Mouse (Mus musculus) frontal cortex, postnatal 25 days (tissue): ENCODE measurements around the gene Inpp5a.

Source experiments
- DNase-seq, 2 experiments: peaks; one replicate each; pipeline ENCODE4 v3.0.0; 2022; ENCODE audit warnings: low spot score in 2 of 2

Inpp5a gene

DNA sequence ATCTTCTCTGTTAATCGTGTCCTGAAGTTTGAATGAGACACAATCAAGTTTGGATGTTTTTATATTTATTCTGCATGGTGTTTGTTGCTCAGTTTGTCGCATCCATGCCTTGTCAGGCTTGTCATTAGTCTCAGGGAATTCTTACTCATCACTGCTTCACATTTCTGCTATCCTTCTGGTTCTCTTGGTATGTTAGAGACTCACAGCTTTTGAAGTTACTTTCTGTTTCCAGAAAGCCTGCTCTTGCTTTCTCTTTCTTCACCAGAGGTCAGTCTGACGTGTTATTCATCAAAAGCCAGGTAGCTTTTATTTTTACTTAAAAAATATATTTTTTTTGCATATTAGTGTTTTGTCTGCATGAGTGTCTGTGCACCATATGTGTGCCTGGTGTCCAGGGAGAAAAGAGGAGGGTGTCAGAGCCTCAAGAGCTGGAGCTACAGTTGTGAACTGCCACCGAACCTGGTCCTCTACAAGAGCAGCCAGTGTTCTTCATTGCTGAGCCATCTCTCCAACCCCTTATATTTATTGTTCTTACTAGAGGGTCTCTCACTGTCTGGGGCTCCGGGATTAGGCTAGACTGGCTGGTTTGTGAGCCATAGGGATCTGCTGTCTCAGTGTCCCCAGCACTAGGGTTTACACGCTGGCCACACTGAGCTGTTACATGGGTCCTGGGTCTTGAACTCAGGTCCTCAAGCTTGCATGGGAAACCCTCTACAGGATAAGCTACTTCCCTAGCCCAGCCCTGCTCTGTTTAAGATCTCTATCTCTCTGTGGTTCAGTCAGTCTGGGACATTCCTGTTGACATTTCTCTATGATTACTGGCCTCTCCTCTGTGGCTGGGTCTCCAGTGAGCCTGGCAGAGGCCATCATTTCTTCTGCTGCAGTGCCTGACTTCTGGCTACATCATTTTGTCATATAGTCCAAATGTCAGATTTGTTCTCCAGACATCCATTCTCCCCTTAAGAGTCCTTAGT, 51.3 kb downstream of the Inpp5a start:
- no peak for DNase-seq

DNA sequence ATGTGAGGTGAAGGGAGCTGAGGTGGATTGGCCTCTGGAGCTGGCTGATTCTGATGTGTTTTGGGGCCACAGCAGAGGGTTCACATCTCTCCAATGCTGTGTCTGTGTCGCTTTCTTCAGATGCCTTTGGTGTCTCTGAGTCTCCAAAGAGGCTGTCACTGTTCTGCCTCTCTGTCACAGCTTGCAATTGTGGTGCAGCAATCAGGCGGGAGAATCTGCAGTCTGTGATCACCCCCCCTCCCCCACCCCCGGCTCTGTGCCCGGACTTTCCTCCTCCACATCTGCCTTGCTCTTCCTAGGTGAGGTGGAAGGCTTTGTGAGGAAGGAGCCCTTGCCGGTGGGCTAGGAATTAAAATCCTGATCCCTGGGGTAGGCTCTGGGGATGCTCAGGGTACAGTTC, 52.1 kb downstream of the Inpp5a start:
- no peak for DNase-seq

DNA sequence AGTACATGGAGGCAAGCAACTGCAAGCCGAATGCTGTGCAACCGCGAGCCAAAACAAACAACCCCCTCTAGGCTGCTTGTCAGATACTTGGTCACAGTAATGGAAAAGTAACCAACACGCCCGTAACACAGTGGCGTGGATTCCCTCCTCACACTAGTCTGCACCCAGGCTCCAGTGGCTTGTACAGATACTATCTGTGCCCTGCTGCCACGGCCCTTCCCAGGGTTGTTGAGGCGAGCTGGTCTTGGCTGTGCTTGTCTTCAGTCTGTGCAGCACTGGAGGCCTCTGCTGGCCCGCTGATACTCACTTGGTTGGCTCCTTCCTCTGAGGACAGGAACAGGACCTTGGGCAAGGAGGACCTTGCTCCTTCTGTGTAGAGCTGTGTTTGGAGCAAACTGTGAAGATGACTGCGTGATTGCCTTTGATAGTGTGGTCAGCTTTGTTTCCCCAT, 52.9 kb downstream of the Inpp5a start:
- DNase-seq, result no peak

DNA sequence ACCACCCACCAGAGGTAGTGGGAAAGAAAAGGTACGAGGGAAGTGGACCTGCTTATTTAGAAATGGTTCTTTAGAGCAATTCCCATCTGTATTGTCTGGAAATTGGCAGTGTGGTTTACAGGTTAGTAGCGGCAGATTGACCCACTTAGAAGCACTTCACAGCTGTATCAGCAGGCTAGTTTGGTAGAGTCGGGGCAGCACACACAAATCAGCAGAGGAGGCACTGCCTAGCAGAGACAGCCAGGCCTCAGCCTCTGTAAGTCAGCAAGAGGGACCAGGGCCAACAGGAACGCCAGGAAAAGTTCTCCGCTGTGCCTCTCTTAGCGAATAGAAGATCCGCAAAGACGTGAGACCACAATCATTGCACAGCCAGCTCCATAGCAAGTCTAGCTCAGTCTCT, 56.7 kb downstream of the Inpp5a start:
- no peak for DNase-seq

DNA sequence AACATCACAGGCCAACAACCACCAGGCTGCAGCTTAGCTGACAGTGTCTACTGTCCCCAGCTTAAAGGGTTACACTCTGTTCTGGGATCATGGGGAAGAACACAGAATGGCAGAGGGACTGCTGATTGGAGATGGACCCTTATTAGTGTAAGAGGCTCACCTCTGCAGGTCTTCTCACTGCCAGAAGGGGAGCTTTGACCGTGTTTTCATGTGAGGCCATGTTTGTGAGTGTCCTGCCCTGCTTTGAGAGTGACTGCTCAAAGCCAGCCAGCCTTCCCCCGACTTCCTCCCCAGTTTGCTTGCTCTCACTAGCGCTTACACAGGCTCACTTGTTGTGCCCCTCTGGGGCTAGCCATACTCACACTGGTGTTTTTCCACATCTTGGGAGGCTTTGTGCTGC, 58.5 kb downstream of the Inpp5a start:
- DNase-seq, result no peak

DNA sequence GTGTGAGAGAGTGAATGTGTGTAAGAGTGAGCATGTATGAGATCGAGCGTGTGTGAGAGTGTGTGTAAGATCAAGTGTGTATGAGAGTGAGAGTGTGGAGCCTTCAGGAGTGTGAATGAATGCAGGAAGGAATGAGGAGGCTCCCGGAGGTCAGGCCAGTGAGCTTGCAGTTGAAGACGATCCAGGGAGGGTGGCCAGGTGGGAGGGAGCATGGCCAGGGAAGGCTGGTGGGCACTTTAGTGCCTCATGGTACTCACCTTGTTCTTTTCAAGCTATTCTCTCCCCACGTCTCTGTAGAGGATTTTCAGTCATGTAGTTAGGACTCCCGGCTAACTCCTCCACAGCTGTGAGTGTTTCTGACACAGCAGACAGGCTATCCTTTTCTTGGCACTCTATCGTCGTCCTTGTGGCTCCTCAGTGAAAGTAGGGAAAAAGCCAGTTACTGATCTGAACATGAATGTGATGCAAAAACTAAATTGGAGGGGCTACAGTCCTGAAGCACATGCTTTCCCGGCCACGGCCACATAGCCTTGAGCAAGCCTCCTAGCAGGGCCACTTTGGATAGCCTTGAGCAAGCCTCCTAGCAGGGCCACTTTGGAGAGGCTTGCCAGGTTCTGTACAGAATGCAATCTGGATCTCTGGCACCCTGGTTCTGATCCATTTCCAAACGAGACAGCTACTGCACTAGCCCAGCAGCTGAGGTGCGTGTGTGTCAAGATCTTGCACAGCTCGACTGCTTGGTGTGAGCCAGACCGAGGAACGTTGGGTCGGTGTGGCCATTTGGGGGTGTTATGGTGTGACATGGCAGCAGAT, 61.5 kb downstream of the Inpp5a start:
- DNase-seq, result no peak

DNA sequence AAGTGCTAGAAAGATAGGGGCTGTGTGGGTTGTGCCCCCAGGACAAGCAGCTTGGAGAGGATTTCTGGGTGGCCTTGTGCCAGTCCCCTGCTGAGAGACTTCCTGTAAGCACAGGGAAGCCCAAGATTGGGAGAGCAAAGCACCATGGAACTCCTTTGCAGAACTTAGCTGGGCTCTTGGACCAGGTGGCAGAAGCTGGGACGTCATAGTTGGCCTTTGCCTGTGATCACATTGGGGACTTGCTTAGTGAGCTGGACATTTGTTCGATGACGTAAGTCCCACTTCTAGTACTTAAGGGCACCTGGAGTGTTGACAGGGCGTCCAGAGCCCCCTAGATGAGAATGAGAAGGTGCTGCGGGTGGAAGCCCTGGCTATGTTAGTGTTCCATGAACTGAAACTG, 62.8 kb downstream of the Inpp5a start:
- no peak for DNase-seq

DNA sequence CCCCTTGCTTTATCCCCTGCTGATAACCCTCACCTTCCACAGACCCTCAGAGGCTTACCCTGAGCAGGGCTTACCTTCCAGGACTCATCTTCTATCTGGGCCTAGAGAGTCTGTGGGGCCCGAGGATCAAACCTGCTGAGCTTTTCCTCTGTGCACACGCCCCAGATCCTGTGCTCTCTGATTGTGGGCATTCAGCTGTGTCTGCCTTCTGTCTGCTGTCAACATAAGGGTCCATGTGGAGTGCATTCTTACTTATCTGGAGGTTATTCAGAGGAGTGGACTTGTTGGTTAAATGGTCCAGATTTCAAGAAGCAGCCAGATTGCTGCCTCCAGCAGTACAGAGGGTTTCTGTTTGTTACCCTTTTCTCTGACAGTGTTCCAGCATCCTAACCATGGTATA, 63.3 kb downstream of the Inpp5a start:
- DNase-seq, result no peak

DNA sequence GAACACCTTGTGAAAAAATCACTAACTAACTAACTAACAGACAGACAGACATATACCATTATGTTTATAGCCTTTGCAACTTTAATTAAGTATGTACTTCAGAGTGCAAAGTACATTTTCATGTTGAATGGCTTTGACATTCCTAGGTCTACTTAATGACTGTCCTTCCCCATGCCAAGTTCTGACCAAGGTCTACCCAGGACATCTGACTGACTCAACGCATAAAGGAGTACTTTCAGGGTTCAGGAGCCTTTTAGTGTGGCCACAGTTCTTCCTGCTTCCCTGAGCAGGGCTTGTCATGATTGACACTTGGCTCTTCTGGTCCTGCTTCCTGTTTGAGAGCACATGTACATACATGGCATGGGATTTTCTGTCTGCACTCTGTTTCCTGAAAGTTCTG, 64.3 kb downstream of the Inpp5a start:
- no peak for DNase-seq

DNA sequence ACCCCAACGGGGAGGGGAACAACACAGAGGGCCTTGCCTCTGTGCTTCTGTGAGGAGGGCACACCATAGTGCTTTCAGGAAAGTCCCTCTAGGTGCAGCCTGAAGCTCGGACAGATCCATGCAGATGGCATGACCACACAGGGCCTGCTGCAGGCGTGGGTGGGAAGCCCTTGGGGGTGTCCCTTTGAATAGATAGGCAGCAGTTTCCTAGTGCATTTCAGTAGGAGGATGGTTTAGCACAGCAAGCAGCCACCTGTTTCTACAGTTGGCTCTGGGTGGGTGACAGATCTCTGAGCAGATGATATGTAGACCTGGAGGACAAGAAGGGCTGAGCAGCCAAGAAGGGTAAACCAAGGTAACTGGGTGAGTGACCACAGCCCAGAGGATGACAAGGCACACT, 65.4 kb downstream of the Inpp5a start:
- no peak for DNase-seq

DNA sequence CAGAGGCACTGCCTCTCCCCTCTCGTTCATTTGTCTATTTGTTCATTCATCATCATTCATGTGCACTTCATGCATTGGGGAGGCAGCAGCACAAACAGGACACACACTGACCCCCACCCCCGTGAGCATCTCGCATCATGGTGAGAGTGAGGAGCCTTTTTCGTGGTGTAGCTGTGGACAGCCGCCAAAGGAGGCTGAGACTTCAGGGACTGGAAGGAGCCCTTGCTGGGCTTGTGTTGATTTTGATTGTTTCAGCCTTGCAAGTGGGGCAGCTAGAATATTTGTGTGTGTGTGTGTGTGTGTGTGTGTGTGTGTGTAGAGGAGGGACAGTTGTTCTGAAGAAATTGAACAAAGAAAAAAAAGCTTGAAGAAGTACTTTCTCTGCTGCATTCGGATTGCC, 67.8 kb downstream of the Inpp5a start:
- DNase-seq, result no peak

DNA sequence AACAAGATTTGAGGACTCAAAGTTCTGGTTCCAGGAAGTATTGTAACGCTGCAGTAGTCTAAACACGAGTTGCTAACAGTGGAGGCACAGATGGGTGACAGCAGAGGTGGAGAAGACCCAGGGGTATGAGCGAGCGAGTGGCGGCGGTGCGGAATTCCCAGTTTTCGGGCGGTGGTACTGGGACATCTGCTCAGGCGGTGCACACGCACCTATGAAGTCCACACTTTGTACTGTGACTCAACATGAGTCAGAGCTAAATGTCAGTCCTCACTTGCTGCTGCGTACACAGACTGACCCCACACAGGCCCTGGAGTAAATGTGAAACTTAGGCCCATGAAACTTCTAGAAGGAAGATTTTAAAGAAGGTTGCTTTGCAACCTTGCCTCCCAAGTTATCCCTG, 72.4 kb downstream of the Inpp5a start:
- no peak for DNase-seq

DNA sequence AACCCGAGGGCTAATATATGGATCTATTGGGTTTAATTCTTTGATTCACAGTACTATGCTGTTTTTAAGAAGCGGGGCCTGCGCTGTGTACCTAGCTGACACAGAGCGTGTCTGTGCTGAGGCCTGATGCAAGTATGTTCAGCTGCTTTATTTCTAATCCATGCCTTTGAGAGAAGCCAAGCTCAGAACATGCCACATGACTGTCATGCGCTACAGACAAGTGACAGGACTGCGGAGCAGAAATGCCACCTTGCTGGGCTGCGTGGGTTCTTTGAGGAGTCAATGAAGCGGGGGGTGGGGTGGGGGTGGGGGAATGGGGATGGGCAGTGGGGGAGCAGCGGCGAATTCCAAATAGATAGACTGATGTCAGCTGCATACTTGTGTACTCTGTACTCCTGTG, 73.2 kb downstream of the Inpp5a start:
- DNase-seq, result no peak

DNA sequence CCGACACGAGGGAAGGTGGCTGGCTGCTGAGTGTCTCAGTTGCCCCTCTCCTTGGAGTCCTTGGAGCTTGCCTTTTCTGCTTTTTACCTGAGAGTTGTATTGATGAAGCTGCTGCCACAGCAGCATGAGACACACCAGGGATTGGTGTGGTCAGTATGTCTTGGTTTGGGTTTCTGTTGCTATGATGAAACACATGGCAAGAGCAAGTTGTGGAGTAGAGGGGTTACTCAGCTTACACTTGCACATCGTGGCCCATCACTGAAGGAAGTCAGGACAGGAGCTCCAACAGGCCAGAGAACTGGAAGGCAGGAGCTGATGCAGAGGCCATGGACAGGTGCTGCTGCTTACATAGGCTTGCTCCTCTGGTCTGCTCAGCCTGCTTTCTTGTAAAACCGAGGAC, 76.6 kb downstream of the Inpp5a start:
- no peak for DNase-seq

DNA sequence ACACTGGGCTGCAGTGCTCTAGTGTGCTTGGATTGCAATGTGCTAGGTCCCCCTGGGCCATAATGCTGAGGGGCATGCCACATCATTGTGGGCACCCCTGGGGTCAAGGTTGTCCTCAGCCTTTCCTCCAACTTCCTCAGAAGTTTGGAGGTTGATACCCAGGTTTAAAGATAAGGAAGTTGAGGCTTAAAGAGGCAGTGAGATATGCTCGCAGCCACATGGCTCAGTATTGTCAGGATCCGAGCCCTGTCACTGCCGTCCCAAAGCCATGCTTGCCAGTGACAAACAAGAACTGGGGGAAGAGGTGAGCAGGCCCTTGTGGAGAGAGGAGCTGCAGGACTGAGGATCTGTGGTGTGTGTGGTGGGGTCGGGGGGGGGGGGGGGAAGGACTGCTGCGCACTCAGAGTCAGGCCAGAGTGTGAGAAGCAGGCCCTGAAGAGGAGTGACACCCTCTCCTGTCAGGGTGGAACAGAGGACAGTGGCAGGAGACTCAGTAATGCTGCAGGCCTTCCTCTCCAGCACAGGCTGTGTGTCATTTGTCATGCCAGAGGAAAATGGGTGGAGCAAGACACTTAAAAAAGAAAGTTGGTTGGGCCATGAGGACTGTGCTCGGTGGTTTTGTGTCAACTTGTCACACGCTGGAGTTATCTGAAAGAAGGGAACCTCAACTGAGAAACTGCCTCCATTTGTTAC, 77.7 kb downstream of the Inpp5a start:
- no peak for DNase-seq

DNA sequence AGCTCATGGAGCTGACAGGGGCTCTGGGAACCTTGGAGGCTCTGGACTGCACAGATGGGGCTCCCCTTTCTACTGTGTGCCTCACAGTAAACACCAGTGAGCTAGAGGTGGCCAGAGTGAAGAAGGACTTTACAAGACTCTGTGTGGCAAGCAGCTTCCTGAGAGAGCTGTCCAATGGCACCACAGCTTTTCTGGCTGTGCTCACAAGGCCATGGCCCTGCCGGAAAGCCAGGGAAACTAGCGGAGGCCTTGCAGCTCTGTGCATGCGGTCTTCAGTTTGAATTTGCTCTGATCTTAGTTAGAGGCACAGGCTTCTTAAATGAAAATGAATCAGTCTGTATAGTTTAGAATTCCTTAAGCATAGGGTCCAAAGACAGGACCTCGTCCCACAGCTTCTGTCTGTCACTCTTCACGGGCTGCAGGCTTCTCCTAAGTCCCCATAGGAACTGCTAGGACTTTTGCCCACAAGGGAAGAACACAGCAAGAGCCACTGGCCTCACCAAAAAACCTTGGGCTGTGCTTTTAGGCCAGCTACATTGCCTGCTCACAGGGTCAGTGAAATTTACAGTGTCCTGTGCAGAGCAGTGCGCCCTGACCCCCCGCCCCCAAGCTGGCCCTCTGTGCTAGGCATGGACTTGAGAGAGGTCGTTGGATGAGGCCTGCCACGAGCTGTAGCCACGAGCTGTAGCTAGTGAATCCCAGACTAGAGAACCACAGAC, 78.4 kb downstream of the Inpp5a start:
- DNase-seq, result no peak

DNA sequence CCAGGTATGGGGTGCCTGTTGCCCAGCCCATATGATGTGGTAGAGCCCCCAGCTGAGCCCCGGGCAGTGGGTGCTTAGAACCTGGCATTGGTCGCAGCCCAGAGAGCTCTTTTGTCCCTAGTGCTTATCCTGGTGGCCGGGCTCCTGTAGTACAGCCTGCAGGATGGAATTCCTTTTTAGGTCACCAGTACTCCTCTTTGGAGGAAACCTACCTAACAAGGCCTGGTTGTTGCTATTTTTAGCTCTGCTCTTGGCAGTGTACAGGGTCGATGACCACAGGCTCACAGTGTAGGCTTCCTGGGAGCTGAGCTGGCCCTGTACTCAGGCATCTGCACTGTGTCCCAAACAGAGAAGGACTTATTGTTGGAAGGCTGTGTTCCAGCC, 79.0 kb downstream of the Inpp5a start:
- no peak for DNase-seq

DNA sequence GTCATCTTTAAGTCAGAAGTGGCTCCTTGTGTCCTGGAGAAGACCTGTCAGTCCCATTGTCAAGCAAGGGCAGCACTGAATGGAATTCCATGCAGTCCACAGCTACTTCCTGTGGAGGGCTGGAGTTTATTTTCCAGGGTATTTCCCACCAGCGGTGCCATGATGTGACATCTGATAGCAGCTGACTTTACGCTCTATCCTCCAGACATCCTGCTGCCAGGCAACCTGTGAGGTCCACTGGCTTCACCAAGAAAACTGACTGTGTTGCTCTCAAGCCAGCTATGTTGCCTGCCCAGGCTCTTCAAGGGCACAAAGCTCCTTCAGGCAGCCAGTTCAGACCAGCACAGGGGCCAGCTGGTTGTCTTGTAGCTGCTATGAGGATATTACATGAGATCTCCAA, 79.5 kb downstream of the Inpp5a start:
- no peak for DNase-seq

DNA sequence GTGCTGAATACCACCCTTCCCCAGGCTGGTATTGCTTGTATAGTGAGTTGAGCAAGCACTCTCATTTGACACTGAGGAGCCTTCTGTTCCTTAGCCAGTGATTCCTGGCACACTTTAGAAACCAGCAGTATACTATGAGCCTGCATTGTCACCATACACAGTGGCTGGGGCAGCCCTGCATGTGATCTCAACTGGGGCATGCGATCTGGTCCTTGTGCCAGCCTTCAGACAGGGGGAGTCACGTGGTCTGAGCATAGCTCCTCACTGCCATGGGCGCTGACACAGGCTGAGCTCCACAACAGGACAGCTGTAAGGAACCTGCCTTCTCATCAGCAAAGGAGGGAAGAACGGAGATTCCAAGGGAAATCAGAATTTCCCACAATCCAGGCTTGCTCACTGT, 80.5 kb downstream of the Inpp5a start:
- no peak for DNase-seq

DNA sequence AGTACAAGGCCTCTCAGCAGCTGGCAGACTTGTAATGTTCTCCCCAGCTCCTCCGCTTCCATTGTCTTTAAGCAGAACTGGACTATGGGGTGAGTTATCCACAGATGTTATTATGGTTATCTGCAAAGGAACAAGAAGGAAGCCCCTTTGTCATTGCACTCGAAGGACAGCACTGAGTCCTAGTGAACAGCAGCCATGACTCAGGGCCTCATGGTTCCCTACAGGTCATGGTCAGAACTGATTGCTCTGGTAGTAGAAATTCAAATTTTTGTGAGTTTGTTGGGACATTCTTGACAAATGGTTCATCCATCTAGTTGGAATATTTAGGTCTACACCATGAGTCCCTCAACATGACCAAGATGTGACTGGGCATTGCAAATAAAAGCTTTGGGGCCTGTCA, 81.6 kb downstream of the Inpp5a start:
- DNase-seq, result no peak

DNA sequence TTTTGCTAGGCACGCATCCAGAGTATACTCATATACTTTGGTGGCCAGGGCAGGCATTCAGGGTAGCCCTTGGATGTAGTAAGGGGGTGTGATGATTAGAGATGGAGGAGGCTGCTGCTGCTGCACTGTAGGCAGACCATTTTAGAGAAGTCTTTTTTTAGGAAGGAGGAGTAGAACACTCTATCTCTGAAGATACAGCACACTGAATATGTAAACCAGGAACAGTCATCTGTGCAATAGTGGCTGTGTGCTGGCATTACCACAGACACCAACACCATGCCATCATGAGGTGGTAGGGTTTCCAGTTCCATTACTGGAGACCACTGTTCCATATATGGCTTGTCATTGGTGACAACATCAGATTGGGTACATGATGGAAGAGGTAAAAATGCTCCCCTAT, 83.1 kb downstream of the Inpp5a start:
- no peak for DNase-seq
